Mouse (Mus musculus) cerebellum, adult 11-12 months (tissue): ENCODE measurements around the gene Clca4a.
"Not testable (repeated sequence)": the region's sequence is repeated elsewhere in the genome, so short reads cannot be mapped to it uniquely, and the experiment has no call there.

ENCODE experiments used
- DNase-seq: peaks from one replicate; pipeline ENCODE4 v3.0.0; 2022

Gene Clca4a

GRCm38 (mm10) chr3:144974945-144975344 is at the start of gene Clca4a:
Clca4a (minus strand) TSS chr3:144975045.
- DNase-seq: no peak

DNA sequence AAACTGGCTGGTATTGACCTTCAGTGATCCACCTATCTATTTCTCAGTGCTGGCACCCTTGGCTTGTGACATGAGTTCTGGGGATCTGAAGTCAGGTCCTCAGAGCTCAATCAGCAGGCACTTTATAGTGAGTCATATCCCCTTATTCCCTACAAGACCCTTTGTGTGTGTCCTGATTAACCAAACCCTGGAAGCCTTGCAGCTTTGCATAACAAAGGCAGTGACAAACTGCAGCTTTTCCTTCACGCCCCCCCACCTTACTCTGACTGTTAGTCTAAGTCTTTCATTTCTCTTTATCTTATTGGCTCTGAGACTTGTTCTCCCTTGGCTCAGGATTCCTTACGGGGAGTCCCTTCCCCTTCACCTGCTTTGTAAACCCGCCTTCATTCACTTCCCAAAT is 43.0 kb upstream of the Clca4a start:
- DNase-seq: no peak

- DNase-seq: no peak
Measured at GRCm38 (mm10) chr3:145004422-145004821, 29.6 kb upstream of the Clca4a start.

- DNase-seq: no peak
Measured at GRCm38 (mm10) chr3:145000912-145001311, 26.1 kb upstream of the Clca4a start.

DNA sequence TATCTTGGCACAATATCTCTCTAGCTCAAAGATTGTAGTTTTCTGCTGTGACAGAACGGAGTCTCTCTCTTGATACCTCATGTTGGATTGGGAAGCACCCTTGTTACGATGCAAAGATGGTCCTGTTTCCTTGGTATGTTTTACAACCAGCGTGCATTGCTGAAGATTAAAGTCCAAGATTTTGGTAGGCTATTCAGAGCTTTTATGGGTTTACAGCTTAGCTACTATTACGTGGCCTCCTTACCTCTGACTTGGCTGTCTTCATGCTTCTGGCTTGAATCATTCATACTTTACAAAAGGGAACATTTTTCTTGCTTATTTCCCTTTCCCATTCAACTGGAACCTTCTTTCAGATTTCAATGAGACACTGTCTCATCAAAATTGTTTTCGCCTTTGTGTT is 18.2 kb upstream of the Clca4a start:
- DNase-seq: no peak

GRCm38 (mm10) chr3:144992618-144993017 is 17.8 kb upstream of the Clca4a start:
- DNase-seq: no peak

DNA sequence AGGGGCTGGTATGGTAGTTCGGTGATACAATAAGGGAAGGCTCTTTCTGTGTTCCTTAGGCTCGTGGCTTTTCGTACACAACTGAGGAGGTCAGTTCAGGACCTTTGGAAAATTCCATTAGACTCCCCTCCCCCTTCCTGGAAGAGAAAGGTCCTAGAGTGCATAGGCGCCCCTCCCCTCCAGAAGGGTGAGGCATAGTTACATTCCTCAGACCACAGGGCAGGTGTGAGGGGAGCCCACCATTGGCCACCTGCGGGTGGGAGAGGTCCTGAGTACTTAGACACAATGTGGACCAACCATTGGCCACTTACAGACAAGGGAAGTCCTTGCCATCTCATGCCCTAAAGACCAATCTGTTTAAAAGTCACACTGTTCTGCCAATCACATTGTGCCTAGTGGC is 11.0 kb upstream of the Clca4a start:
- DNase-seq: no peak

DNA sequence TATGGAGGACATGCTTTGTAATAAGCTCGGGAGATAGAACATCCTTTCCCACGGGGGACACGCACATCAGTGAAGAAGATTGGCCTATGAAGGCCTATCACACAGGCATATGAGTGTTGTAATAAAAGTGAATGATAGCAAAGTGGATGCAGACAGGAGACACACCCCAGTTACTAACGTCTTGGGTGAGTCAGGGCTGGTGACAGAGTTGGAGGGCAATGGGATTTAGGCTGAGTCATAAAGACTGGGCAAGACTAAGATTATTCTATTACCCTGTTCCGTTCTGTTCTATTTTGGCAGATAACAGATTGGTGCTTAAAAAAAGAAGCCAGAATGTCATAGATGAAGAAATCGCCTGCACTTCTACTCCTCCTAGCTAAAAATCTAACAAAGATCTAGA is 5.7 kb upstream of the Clca4a start:
- DNase-seq: no peak

- no peak for DNase-seq
Measured at GRCm38 (mm10) chr3:144977631-144978030, 2.8 kb upstream of the Clca4a start.

GRCm38 (mm10) chr3:144976091-144976490 is 1.2 kb upstream of the Clca4a start:
- DNase-seq: no peak

GRCm38 (mm10) chr3:144971553-144972270 is 3.1 kb downstream of the Clca4a start:
- no peak for DNase-seq

DNA sequence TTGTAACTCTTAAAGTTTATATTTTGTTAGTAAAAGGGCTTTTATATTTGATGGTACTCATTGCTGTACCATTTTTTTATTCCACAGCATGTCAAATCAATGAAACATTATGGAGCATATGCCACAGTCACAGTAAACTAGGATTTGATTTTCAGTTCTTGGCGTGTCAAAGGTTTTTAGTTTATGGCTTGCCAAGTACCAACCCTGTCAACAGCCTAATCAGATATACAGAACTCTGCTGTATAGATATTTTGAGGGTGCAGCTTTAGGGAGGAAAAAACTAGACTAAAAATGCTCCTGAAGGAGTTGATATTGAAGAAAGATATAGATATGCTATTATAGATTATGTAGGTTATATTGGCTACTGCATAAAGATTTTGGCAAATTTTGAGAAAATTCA is 5.1 kb downstream of the Clca4a start:
- no peak for DNase-seq

GRCm38 (mm10) chr3:144966074-144966473 is 8.8 kb downstream of the Clca4a start:
- DNase-seq: no peak

GRCm38 (mm10) chr3:144950829-144951228 is 24.0 kb downstream of the Clca4a start:
- DNase-seq: no peak

GRCm38 (mm10) chr3:144947376-144947775 is 27.5 kb downstream of the Clca4a start:
- not testable (repeated sequence) for DNase-seq

- not testable (repeated sequence) for DNase-seq
Measured at GRCm38 (mm10) chr3:144933625-144934024, 41.2 kb downstream of the Clca4a start.

DNA sequence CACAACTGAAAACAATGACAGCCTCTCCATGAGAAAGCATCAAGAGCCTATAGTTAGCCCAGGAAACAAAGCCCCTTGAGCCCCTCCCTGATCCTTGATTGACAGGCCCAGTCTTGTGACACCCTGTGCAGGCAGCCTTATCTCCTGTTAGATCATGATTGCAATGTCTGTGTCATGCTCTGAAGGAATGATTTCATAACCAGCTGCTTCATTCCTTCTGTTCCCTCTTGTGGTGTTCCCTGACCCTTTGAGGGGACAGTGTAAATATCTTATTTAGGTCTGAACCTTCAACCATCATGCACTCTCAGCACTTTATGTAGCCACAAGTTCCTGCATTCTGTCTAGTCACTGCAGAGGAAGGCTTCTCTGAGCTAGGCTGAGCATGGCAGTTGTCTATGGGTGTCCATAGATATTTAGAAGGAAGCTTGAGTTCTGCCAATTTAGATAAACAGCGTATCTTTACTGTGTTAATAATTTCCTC is 41.8 kb downstream of the Clca4a start:
- no peak for DNase-seq

GRCm38 (mm10) chr3:144932335-144932734 is 42.5 kb downstream of the Clca4a start, which contains the start of gene Clca4b:
Clca4b (minus strand) TSS chr3:144932529.
- no peak for DNase-seq

GRCm38 (mm10) chr3:144914014-144914413 is 60.8 kb downstream of the Clca4a start:
- no peak for DNase-seq
